Mouse (Mus musculus) frontal cortex, postnatal 14 days (tissue): Measurements from ENCODE around the gene Slc22a14.

Experiments used
- DNase-seq, 2 experiments: peaks; one replicate each; pipeline ENCODE4 v3.0.0; 2022; ENCODE audit warnings: low spot score in 2 of 2

The Slc22a14 gene

DNA sequence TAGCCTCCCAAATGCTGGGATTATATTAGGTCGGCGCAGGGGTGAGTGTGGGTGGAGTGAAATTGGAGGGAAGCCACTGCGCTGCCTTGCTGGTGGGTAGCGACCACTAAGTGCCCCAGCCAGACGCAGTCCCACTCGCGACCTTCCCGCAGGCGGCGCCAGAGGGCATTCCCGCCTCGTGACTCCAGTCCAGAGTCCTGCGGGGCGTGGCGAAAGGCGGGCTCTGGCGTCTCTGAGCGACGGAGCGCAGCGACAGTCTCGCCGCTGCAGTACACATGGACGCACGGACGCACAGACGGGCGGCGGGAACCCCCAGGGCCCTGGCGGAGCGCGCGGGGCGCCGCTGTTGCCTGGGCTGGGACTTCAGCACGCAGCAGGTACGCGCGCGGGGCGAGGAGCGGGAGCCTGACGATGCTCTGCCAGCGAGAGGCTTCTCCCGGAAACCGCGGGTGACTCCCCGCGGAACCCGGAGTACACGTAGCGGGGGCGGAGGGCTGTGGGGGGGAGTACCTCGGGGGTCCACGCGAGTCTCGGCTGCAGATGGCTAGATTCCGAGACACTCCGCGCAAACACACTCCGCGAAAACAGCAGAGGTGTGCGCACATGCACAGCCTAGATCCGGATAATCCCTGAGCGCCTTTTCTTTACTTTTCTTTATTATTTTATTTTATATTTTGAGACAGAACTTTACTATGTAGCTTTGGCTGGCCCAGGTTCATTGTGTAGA, 7.9 kb downstream of the Slc22a14 start, which contains the start of gene Xylb:
TSS of gene Xylb (plus strand) at position 51 of the 727 bp plus-strand sequence.
- peak; percentile 71 to 87 for DNase-seq

DNA sequence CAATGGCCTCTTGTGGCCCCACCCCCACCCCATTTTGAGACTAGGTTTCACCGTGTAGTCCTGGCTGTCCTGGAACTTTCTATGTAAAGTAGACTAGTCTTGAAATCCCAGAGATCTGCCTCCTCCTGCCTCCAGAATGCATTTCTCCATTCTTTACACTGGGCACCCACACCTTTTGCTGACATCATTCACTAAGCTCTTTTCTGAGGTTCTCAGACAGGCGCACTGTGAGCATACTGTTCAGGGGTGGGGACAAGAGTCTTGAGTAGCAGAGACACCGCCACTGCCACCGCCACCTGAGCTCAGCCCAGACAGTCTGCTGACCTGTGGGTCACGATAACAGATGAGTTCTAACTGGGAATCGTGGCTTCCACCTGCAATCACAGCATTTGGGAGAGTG, 9.4 kb downstream of the Slc22a14 start:
- DNase-seq = no peak

DNA sequence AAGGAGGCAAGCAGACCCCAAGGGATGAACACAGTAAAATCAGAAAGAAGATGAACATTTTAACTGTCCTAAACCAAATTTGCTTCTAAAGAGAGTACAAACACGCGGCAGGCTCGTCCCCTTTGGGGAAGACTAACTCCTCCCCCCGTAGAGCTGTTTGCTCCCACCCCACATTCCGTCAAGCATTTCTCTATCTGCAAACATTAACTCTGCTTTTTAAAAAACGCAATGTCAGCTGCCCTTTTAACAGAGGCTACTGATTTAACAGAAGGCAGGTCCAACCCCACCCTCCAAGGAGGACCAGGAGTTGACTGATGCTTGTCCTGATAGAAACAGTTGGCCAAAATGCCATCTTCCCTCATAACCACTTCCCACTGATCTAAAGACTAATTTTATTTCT, 11.4 kb downstream of the Slc22a14 start:
- no peak for DNase-seq

DNA sequence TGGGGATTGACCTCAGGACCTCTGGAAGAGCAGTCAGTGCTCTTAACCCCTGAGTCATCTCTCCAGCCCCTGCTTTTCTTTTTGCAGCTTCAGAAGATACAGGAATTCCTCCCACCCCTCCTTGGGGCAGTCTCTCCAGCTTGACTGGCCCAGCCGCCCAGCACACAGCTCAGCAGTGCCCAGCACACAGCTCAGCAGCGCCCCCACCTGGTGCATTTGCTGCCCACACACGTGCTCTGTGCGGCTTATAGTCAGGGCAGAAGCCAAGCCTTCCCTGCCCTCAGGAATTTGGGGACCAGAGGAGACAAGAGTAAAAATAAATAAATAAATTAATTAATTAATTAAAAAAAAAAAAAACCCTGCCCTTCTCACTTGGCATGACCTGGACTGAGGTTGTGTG, 13.3 kb downstream of the Slc22a14 start:
- peak in 1 of 2 experiments; percentile 40 for DNase-seq

DNA sequence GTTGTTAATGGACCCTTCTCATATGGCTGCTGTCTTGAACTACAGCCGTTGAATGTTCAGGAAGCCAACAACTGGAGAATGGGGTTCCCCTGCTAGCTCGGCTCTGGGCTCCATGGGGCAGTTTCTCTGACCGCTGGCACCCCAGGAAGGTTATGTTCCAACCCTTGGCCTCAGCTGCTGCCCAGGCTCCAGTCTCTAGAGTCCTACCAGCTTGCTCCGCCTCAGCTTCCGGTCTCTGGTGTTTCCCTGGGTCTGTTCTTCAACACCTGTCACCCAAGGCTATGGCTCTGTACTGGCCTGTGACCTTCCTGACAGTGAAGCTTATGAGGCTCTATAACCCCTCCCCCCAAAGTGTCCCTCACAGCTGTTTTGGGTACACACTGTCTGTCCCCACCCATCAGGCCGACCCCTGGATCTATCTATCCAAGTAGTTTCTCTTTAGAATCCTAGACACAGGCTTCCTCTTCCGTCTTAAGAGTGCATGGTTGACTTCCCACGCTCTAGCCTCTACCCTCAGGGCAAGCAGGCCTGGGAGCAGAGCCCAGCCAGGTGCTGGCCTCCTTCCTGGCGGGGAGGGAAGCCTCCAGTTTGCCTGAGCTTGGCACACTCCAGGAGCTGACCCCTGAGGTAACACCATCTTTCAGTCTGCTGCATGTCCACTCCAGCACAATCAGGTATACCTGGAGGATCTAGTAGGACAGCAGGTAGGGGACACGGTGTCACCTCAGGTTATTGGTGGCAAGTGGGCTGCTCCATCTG, 14.2 kb downstream of the Slc22a14 start:
- no peak for DNase-seq

DNA sequence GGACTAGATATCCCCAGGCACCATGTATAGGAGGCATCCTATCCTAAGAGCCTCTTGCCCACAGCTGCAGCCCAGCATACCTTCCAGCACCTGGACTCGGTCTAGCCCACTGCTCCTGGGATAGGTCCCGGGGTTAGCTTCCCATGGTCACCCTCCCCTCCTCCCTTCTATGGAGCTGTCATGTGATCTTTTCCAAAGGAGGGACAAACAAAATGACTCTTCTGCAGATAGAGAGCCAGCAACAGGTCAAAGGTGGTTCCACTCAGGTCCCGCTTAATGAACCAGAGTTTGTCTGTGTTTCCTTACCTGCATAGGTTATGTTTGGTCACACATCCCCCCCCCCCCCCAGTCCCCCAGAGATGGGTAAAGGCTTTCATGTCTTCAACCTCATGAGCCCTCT, 14.8 kb downstream of the Slc22a14 start:
- DNase-seq = no peak

DNA sequence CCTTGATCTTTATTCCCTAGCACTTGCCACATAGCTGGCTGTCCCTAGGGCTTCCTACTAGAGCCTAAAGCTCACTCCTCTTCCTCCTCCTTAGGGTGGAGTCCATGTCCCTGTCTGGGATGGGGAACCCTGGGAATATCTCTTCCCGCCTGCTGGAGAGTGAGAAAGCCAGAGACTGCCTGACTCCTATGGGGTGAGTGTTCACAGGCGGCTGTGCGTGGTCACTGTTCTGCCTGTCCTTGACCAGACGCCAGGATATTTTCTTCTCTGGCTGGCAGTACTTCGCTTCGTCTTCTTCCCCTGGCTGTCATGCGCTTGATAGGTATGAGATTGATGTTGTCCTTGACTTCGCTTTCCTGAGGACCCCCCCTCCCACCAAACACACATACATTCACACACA, 19.0 kb downstream of the Slc22a14 start:
- no peak for DNase-seq

DNA sequence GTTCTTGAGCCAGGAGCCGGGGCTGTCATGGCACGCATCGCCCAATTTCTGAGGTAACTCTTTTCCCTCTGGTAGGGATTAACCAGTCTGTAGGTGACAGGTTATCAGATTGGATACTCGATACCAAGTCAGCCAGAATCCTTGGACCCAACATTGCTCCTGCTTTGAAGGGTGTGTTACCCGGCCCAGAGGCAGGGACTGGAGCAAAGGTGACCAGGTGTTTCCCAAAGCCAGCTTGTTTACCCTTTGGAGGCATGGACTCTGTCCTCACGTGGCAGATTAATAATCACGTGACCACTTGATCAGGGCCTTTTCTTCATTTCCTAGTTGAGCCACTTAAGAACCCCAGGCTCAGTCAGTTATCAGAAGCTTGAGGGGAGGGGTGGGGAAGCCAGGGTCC, 22.6 kb downstream of the Slc22a14 start:
- no peak for DNase-seq

DNA sequence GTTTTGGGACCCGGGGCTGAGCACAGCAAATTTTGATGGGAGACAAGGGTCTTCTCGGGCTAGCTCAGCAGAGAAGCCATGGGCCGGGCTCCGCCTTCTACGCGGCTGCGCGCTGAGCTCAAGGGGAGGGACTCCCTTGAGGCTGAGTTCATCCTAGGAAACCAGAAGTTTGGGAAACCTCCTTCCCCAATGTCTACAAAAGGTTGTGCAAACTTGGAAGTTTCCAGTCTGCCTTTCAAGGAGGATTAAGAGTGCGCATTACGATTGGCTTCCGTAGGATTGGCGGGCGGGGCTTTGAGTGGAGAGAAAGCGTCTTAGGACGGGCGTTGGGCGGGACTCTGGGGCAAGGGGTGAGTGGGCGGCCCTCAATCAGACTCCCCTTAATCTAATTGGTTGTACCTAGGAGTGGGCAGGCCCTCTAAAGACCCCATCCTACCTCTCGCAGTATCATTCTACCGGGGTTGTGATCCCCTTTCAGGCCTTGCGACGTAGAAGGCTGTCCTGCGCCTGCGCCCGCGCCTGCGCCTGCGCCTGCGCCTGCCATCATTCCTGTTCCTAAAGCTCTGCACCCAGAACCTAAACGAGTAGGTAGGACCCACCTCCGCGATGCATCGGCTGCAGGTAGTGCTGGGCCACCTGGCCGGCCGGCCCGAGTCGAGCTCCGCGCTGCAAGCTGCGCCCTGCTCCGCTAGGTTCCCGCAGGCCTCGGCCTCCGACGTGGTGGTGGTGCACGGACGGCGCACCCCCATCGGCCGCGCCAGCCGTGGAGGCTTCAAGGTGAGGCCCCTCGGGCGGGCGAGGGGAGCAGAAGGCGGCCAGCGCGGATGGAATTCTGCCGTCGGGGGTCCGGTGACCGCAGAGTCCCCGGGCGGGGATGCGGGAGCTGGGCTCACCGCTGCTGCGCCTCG, 24.2 kb downstream of the Slc22a14 start, which contains the start of gene Myd88:
TSS of gene Myd88 (minus strand) at position 503 of the 908 bp plus-strand sequence.
- DNase-seq = peak; percentile 92 to 98

DNA sequence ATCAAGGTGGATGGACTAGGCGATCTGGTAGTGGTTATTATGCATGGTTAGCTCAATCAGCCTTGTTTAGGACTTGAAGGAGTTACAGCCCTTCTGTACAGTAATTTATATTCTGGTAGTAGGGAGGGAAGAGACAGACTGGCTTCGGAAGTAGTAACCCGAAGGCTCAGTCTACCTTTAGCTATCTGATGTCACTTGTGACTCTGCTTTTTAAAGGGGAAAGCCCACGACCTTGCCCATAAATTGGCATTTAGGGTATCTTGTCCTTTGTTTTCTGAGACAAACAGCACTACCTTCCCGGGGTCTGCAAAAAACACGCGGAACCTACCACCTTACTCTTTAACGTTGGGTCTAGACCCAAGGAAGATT, 25.2 kb downstream of the Slc22a14 start:
- DNase-seq = no peak

DNA sequence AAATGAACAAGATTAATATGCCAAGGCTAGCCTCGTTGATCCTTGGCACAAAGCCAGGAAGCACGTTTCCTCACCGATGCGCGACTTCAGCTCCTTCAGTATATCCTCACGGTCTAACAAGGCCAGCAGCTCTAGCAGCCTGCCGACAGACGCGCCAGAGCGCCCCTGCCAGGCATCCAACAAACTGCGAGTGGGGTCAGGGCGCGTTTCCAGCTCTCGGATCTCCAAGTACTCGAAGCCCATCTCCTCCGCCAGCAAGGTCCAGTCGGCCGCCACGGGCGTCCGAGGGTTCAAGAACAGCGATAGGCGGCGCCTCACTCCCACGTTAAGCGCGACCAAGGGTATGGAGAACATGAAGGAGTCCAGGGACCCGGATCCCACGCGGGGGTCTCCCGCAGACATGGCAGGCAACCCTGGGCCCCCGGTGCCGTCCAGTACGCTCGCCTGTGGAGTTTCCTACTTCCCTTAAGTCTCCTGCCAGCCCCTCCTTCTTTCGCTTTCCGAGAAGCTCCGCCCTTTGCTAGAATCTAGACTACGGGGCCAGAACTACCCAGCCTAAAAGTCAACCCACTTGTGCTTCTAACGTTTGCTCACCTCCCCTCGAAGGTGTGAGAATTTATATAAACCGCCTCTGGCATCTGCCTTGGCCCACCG, 25.7 kb downstream of the Slc22a14 start, which contains the start of gene Acaa1a:
TSS of gene Acaa1a (plus strand) at position 119 of the 654 bp plus-strand sequence.
- peak; percentile 51 to 58 for DNase-seq

DNA sequence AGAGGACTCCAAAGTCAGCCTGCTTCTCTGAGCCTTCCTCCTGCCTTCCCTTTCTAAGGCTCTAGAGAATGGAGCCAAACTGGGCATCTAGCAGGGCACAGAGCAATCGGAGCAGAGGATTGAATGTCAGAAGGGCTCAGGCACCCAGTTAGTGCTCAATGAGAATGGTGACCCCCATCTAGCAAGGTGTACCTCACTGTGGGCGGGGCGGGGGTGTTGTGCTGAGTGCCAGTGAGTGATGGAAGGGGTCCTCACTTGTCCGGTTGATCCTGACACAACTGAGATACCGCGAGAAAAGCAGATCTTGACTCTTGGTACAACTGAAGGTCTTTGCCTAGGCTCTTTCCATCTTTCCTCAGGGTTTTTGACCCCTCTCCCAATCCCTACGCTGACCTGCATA, 26.2 kb downstream of the Slc22a14 start:
- no peak for DNase-seq

DNA sequence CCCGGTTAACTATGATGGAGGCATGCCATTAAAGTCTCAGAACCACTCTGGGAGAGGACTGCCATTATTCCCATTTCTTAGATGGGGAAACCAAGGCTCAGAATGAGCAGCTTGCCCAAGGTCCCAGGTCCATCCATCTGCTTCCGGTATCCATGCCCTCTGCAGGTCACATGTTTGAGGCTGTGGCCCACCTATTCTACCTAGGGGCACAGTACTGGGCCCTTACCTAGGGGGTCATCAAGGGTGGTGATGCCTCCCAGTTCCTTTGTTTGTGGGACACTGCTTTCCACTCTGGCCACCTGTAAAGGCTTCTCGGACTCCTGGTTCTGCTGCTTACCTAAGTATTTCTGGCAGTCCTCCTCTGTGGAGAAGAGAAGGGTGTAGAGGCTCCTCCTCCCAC, 27.0 kb downstream of the Slc22a14 start:
- no peak for DNase-seq

DNA sequence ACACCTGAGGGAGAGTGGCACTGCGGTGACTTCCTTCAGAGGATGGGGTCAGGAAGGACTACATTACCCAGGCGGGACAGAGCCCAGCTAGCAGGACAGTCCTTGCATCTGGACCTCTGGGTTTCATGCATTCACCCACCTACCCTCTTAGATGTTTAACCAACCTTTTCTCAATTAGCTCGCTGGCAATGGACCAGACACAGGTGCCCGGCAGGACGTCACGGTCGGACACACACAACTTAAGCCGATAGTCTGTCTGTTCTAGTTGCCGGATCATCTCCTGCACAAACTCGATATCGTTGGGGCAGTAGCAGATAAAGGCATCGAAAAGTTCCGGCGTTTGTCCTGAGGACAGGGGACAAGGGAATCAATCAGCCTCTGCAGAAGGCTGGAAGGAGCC, 27.5 kb downstream of the Slc22a14 start:
- DNase-seq = no peak

DNA sequence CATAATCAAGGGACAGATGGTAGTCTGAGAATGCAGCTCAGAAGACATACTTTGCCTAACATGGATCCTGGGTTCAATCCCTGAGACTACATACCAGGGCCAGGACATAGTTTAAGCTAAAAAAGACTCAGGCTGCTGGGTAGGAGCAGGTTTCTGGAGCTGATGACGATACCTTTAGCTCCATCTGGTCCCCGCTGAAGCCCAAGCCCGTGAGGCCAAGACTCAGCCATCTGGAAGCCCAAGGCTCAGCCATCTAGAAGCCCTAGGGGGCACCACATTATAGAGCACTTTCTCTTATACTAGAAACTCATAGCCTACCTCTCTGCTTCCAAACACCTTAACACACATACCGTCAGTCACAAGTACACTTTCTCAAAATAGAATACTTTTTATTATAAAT, 29.8 kb downstream of the Slc22a14 start:
- no peak for DNase-seq

DNA sequence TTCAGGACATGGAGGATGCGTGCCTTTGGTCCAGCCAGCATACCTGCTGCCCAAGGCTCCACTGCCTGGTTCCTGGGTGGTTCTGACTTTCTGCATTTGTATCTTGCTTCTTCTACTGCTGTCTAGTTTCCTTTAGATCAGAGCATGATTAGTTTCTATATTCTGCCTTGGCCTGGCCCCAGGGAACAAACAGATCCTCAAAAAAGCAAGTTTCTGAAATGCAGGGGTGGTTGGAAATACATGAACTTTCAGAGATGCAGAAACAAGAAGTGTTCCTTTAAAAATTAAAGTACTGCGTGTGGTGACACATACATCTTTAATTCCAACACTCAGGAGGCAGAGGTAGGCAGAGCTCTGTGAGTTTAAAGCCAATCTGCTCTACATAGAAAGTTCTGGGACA, 30.5 kb downstream of the Slc22a14 start:
- no peak for DNase-seq

DNA sequence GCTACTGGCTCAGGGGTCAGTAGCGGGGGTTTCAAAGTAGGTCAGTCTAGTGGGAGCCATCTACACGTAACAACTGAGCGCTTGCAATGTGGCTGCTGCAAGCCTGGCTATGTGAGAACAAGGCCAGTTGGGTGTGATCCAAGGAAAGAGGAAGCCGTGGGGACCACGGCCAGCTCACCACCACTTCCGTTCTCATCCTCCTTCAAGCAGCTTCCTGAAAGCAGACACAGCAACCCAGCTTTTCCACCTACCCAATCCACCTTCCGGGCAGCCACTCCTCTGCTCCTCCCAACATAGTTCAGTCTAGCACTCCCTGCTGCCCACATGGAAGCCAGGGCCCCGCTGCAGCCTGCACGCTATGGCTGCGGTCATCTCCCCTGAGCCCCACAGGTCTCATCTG, 31.0 kb downstream of the Slc22a14 start:
- DNase-seq = no peak

DNA sequence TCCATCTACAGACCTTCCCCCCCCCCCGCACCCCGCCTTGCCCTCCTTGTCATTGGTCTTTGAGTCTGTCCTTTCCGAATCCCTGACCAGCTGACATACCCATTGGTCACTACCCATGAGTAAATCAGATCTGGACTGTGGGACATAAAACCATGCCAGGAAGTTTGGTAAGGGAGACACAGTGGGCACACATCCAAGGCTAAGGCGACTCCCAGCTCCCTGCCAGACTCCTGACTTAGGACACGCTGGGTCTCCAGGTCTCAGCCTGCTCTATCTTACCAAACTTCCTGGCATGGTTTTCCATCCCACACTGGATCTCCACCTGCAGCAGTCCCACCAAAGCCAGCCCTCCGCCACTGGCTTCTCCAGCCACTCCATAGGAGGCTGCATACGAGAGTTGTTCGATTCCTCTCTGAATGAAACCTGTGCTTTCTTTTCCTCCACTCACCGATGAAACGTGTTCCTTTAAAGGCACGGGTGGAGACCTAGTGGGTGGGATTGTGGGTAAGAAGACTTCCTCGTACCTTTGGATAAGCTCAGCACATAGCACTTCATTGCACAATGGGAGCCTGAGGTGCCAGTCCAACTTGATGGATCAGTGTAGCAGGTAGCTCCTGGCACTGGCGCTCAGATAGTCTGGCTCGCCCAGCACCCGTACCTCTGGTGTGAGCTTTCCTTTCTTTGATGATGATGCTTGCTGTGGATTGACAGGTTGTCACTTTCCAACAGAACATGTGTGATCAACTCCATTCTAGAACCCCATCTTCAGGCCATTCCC, 35.0 kb downstream of the Slc22a14 start:
- DNase-seq = no peak

DNA sequence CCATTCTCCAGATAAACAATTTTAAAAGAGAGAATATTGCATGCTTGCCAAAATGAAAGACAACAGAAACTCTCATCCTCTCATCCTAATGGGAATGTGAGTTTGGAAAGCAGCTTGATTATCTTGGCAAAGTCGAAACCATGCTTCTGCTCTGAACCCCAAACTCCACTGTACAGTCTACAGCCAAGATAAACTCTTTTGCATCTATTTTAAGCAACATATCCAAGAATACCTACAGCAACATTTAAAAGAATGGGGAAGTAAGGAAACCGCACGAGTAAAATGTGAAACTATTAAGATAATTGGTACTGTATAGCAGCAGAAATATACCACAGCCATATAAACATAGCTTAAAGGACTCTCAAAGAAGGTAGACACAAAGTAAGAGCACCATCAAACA, 36.9 kb downstream of the Slc22a14 start:
- DNase-seq = no peak

DNA sequence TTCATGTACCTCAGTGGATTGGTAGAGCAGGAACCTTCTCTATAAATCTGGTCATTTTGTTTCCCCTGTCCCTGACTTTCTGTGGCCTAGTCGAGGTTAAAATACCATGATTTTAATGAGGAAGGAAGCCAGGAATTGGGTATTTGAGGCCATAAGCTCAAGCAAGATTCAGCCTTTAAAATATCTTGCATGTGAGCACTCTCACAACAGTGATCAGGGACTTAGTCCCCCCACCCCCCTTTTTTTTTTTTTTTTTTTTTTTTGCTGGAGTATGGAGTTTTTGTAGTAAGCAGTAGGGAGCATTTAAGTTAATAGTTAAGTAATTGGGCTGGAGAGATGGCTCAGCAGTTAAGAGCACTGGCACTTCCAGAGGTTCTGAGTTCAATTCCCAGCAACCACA, 41.2 kb downstream of the Slc22a14 start:
- no peak for DNase-seq

DNA sequence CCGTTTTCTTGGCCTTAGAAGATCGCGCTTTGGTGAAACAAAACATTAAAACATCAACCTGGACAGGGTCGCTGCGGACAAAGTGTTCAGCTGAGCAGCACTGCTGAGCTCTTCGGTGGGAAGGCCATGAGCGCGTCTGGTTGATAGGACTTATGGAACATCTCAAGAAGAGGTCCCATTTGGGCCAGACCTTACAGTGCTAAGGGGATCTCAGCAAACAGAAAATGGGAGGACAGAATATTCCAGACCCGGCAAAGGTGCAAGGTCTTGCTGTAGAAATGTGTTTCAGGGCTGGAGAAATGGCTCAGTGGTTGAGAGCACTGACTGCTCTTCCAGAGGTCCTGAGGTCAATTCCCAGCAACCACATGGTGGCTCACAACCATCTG, 42.1 kb downstream of the Slc22a14 start:
- no peak for DNase-seq
